Mouse (Mus musculus): ENCODE results near the gene Rtl5.

DNA sequence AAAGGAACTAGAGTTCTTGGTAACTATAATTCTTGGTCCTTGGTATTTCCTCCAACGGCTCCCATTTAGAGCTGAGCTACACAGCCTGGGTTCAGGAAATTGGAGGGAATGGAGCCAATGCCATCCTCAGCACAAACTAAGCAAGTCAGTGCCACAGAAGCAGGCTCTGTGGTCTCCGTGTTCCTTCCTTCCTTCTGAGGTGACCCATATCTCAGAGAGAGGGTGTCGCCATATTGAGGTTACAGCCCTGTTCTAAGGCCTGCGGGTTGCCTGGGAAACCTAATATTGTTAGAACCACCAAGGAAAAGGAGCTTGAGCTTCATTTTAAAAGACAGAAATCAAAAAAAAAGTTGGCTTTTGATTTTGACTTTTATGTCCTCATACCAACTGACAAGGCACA is 28.7 kb downstream of the Rtl5 start:
- TF ChIP-seq USF1 (IDR thresholded peaks at IDR 0.05; ENCODE audit: low read depth) (no peak), CTCF (IDR thresholded peaks at IDR 0.05; ENCODE audit: control insufficient read depth, insufficient read depth, insufficient read length) (no peak), MAX (IDR thresholded peaks at IDR 0.05) (no peak), FOSL1 (IDR thresholded peaks at IDR 0.05; ENCODE audit: insufficient read depth, low read length, poor library complexity, severe bottlenecking) (no peak), MYOG (IDR thresholded peaks at IDR 0.05; ENCODE audit: control insufficient read depth, extremely low read depth, insufficient read length) (no peak), CEBPB (IDR thresholded peaks at IDR 0.05; ENCODE audit: low read depth) (no peak)

All from C2C12 (cell line).